Mouse (Mus musculus) liver, adult 2 months (tissue): ENCODE data around the gene Bzw2. TPM values are rescaled to one million over a fixed set of nuclear protein-coding genes. Genes with fewer than 3 reads are reported as not detected.

ENCODE experiments used
- DNase-seq: peaks from one replicate; pipeline ENCODE4 v3.0.0-alpha.2; 2011; ENCODE audit warnings: low read depth, low spot score; ENCODE audit errors: extremely low read depth
- H3K27ac ChIP-seq: fragments of 200-500 bp; replicated peaks from 2 replicates; pipeline ENCODE4 v1.5.1; 2012; ENCODE audit warnings: low read depth, mild to moderate bottlenecking, control low read depth, inconsistent platforms, low read length; ENCODE audit not compliant: insufficient read depth
- H3K27me3 ChIP-seq: fragments of 200-500 bp; 2 replicates; pipeline ENCODE4 v1.6.1; 2012; ENCODE audit warnings: mild to moderate bottlenecking, moderate library complexity, low read length, inconsistent platforms; ENCODE audit not compliant: control insufficient read depth, insufficient read depth
- H3K36me3 ChIP-seq: fragments of 200-500 bp; 2 replicates; pipeline ENCODE4 v1.6.1; 2012; ENCODE audit warnings: low read length, inconsistent platforms; ENCODE audit not compliant: control insufficient read depth, insufficient read depth
- H3K4me1 ChIP-seq: fragments of 200-500 bp; 2 replicates; pipeline ENCODE4 v1.6.1; 2011; ENCODE audit warnings: low read length; ENCODE audit not compliant: control insufficient read depth, insufficient read depth
- H3K4me3 ChIP-seq: fragments of 200-500 bp; 2 replicates; pipeline ENCODE4 v1.5.1; 2011; ENCODE audit warnings: low read depth, mild to moderate bottlenecking, control low read depth, low read length, moderate library complexity; ENCODE audit not compliant: insufficient read depth
- H3K79me2 ChIP-seq: fragments of 200-500 bp; 2 replicates; pipeline ENCODE4 v1.6.1; 2012; ENCODE audit warnings: inconsistent platforms, mild to moderate bottlenecking, low read length, moderate library complexity; ENCODE audit not compliant: control insufficient read depth, insufficient read depth
- H3K9ac ChIP-seq: fragments of 200-500 bp; 2 replicates; pipeline ENCODE4 v1.6.1; 2012; ENCODE audit warnings: low read depth, mild to moderate bottlenecking, control low read depth, inconsistent platforms, low read length
- CTCF ChIP-seq: fragments of 200-500 bp; IDR thresholded peaks from 2 replicates; pipeline ENCODE4 v1.5.1; 2011; ENCODE audit warnings: low read depth, low read length, control low read depth
- POLR2A ChIP-seq: fragments of 200-500 bp; IDR thresholded peaks from 2 replicates; pipeline ENCODE4 v1.6.1; 2011; ENCODE audit warnings: low read length, control low read depth; ENCODE audit not compliant: insufficient read depth; ENCODE audit errors: extremely low read depth
- WGBS: fragments of 180-500 bp; shearing (Covaris S2); methylation state at CpG from one replicate; pipeline ENCODE4 v1.1.7; 2018; 5-methylcytosine and 5-hydroxymethylcytosine counted together
- polyA plus RNA-seq: library from polyadenylated mRNA; depleted of rRNA; stranded (reverse); fragments of >200 nt; gene quantifications from 2 replicates; pipeline ENCODE4 v1.2.3, GENCODE M21; 2012
- total RNA-seq: library from RNA; depleted of rRNA; stranded (reverse); fragments of >200 nt; gene quantifications from 2 replicates; pipeline ENCODE4 v1.2.3, GENCODE M21; 2014

Bzw2 gene
- total and polyA plus RNA-seq, 2 experiments, result 2.4 to 7.5 TPM

GRCm38 (mm10) chr12:36187081-36187480, 29.2 kb upstream of the Bzw2 start:
- DNase-seq, result peak; percentile 22
- TF ChIP-seq POLR2A, result no peak
- no peak for TF ChIP-seq CTCF
- Histone ChIP-seq H3K4me1 (no peaks in the 10 kb centered on the region), H3K79me2 (no peaks in the 10 kb centered on the region), H3K27ac (no peak overlapping the region), H3K9ac (no peak overlapping the region), H3K36me3 (peaks cover 35% of the 10 kb centered on the region), H3K4me3 (no peak overlapping the region), H3K27me3 (no peaks in the 10 kb centered on the region)
- 63% methylated on average over 6 of the region's 6 CpGs for WGBS

- peak overlapping the region; percentile 24; the same call in 1 of the 2 replicates for H3K27ac ChIP-seq
- H3K4me1 ChIP-seq, result no peaks in the 10 kb centered on the region
- TF ChIP-seq CTCF, result no peak
- no peak for TF ChIP-seq POLR2A
- no peak overlapping the region for H3K4me3 ChIP-seq
- H3K79me2 ChIP-seq, result no peaks in the 10 kb centered on the region; the same call in 1 of the 2 replicates
- no peak overlapping the region for H3K9ac ChIP-seq
- DNase-seq, result no peak
- 81% methylated on average over 6 of the region's 6 CpGs for WGBS
- no peaks in the 10 kb centered on the region for H3K27me3 ChIP-seq
- peaks cover 12% of the 10 kb centered on the region for H3K36me3 ChIP-seq
Observed at GRCm38 (mm10) chr12:36182570-36182969, 24.7 kb upstream of the Bzw2 start.

GRCm38 (mm10) chr12:36177227-36177626, 19.3 kb upstream of the Bzw2 start:
- no peak overlapping the region for H3K4me3 ChIP-seq
- TF ChIP-seq CTCF (no peak), POLR2A (no peak)
- WGBS, result 99% methylated on average over 5 of the region's 5 CpGs
- no peak overlapping the region for H3K9ac ChIP-seq
- no peak for DNase-seq
- H3K36me3 ChIP-seq, result peaks cover 13% of the 10 kb centered on the region; the same call in 1 of the 2 replicates
- H3K79me2 ChIP-seq, result no peaks in the 10 kb centered on the region; the same call in 1 of the 2 replicates
- H3K27ac ChIP-seq, result no peak overlapping the region
- H3K27me3 ChIP-seq, result no peaks in the 10 kb centered on the region
- H3K4me1 ChIP-seq, result no peaks in the 10 kb centered on the region

- H3K4me3 ChIP-seq, result no peak overlapping the region
- peaks cover 2% of the 10 kb centered on the region; the same call in 1 of the 2 replicates for H3K79me2 ChIP-seq
- no peak overlapping the region for H3K27ac ChIP-seq
- TF ChIP-seq CTCF, result no peak
- TF ChIP-seq POLR2A, result no peak
- DNase-seq, result no peak
- WGBS, result 67% methylated on average over 1 of the region's 1 CpGs
- peaks cover 4% of the 10 kb centered on the region for H3K36me3 ChIP-seq
- no peak overlapping the region for H3K9ac ChIP-seq
- no peaks in the 10 kb centered on the region; the same call in 1 of the 2 replicates for H3K4me1 ChIP-seq
- no peaks in the 10 kb centered on the region for H3K27me3 ChIP-seq
Observed at GRCm38 (mm10) chr12:36165299-36165698, 7.4 kb upstream of the Bzw2 start.

- no peak overlapping the region for H3K4me3 ChIP-seq
- no peaks in the 10 kb centered on the region; the same call in 1 of the 2 replicates for H3K36me3 ChIP-seq
- H3K79me2 ChIP-seq, result peaks cover 5% of the 10 kb centered on the region; the same call in 1 of the 2 replicates
- 71% methylated on average over 7 of the region's 7 CpGs for WGBS
- H3K4me1 ChIP-seq, result no peaks in the 10 kb centered on the region; the same call in 1 of the 2 replicates
- no peak for TF ChIP-seq CTCF
- no peak for TF ChIP-seq POLR2A
- no peak for DNase-seq
- H3K9ac ChIP-seq, result no peak overlapping the region
- no peak overlapping the region for H3K27ac ChIP-seq
- H3K27me3 ChIP-seq, result no peaks in the 10 kb centered on the region
Observed at GRCm38 (mm10) chr12:36164126-36164791, 6.4 kb upstream of the Bzw2 start.

- TF ChIP-seq POLR2A (no peak), CTCF (no peak)
- Histone ChIP-seq H3K27me3 (no peaks in the 10 kb centered on the region), H3K9ac (peak overlapping the region; percentile 63), H3K27ac (peak overlapping the region; percentile 77), H3K36me3 (no peaks in the 10 kb centered on the region), H3K4me3 (peak overlapping the region; percentile 70), H3K79me2 (peaks cover 3% of the 10 kb centered on the region; the same call in 1 of the 2 replicates), H3K4me1 (peaks cover 12% of the 10 kb centered on the region)
- under 1% methylated on average over 14 of the region's 14 CpGs for WGBS
- peak; percentile 78 for DNase-seq
Observed at GRCm38 (mm10) chr12:36157304-36157637, 609 bp downstream of the Bzw2 start.
